Mouse (Mus musculus): Measurements from ENCODE around the gene Zfp758.
"Not testable (repeated sequence)": the region's sequence is repeated elsewhere in the genome, so short reads cannot be mapped to it uniquely, and the experiment has no call there.

Zfp758 gene

DNA sequence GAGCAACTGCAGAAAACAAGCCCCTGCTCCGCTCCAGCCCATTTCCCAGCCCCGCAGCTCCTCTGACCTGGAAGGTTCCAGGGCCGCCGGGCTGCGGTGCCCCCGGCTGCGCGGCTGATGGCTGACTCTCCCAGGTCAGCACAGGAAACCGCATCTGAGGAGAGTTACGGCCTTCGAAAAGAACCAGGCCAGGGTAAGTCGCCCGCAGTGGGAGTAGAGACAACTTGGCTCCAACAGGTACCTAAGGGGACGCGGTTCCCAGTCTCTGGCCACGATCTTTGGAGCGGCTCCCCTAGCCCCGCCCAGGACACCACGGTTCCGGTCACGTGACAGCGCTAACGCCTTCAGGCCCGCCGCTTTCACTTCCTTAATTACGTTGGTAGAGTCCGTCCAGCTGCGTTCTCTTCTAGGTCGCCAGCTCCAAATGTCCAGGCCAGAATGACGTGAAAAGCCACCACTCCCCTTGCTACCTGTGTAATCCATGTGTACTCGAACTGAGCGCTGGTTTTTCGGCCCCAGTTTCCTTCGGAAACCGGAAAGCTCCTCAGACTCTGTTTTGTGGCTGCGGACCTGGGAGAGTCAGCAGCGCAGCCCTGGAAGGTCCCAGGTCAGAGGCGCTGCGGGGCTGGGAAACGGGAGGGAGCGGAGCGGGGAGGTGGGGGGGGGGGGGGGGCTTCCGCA lies at the start of gene Zfp758, which contains the start of gene Zfp944:
Gene Zfp758, plus strand, starts transcription at position 353 of the 681 bp plus-strand sequence.
Gene Zfp944, minus strand, starts transcription at position 300 of the 681 bp plus-strand sequence.
- DNase-seq: peak; percentile 98

DNA sequence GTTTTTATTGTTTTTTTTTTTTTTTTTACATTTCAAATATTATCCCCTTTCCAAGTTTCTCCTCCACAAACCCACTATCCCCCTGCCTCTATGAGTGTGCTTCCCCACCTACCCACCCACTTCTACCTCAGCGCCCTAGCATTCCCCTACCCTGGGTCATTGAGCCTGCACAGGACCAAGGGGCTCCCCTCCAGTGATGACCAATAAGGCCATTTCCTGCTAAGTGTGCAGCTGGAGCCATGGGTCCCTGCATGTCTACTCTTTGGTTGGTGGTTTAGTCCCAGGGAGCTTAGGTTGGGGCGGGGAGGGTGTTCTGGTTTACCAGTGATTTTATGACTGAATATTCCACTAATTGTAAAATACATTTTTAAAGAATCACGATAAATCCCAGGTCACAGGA lies 47.0 kb upstream of the Zfp758 start:
- DNase-seq: peak; percentile 89

DNA sequence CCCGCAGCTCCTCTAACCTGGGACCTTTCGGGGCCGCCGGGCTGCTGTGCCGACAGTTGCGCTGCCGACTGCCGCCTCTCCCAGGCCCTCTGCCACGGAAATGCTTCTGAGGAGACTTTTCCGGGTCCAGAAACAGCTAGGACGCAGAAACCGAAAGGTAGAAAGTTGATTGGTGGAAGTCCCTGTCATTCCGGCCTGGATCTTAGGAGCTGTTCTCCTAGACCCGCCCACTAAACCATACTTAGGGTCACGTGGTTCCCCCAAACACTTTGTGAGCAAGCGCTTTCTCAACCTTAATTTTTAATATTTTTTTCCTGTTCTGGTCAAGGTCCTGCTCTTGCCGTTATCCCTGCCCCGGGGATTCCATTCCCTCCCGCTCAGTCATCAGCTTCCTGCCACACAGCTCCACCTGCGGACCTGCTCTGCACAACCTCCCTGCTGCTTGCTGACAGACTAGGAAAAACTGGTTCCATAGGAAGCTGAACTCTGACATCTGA lies 46.5 kb upstream of the Zfp758 start, which contains the start of gene CT030661.1:
Gene CT030661.1, minus strand, starts transcription at position 108 of the 497 bp plus-strand sequence.
- peak; percentile 99 for DNase-seq

DNA sequence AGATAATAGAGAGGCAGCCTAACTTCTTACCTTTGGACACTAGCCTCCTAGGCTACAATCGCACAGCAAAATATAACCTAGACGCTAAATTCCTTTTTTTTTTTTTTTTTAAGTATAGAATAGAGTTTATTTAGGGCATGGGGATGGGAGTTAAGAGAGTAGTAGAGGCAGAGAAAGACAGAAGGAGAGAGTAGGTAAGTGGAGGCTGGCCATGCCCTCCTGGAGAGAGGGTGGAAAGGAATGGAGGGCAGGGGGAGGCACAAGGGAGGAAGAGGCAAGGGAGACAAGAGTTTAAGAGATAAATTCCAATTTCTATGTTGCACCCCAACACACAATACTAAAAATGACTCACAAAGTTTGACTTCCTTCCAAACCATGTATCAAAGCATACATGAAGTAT lies 46.0 kb upstream of the Zfp758 start:
- not testable (repeated sequence) for DNase-seq

DNA sequence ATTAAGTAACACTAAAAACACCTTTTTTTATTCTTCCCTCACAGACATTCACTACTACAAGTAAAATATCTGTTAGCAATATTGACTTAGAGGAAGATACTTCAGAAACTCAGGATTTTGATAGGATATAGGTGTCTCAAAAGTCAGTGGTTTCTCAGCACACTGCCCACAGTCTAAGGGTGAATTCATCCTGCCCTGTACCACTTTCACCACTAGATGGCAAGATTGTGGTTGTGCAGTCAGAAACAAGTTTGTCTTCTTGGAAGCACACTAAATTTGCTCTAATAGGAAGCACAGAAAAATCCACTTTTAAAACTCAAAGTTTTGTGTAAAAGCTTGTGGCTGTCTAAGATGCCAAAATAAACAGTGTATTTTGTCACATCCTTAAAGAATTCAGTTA lies 8.5 kb upstream of the Zfp758 start:
- no peak for DNase-seq

DNA sequence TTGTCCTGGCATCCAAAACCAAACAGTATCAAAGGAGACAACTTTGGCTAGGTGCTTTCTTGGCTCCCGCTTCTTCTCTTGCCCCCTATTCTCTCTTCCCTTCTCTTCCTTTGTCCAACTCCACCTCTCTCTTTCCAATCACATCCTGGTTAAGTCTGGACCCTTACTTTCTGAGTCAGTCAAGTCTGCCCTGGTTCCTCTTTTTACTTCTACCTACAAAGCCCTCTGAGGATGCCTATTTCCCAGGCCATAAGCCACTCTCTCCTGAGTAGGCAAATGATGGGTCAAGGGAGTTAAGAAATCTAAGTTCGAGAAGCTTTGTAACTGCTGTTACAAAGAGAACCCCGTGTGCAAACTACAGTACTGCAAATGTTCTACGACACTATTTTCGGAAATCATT lies 681 bp upstream of the Zfp758 start:
- DNase-seq: no peak

DNA sequence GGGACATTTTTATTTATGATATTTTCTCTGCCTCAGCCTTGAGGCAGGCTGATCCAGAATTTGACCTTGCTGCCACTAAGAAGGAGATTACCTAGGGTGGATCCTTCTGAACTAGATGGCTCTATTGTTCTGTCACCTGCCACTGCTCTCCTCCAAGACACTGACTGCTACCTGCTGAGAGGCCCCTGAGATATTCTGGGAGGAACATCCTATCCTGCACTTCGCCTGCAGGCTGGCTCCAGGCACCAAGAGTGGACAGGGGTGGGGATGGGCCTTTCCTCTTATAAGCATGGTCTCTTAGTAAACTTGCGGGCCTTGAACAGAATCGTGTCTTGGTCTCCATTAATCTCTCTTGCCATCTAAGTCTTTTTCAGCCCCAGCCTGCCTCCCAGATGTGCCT lies 2.6 kb downstream of the Zfp758 start:
- DNase-seq: no peak

DNA sequence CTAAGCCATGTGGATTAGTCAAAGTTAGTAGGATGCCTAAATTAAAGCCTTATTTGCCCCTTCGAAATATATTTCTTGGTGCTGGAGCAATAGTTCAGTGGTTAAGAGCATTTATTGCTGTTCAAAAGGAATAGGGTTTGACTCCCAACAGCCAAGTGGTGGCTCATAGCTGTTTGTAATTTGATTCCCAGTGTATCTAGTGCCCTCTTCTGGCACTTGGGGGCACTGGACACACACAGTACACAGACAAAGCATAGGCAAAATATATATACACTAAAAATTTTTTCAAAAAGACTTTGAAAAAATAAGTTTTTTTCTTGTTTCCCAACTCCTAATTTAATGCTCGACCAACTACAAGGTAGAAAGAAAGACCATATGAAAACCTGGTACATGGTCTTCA lies 49.5 kb downstream of the Zfp758 start:
- no peak for DNase-seq

DNA sequence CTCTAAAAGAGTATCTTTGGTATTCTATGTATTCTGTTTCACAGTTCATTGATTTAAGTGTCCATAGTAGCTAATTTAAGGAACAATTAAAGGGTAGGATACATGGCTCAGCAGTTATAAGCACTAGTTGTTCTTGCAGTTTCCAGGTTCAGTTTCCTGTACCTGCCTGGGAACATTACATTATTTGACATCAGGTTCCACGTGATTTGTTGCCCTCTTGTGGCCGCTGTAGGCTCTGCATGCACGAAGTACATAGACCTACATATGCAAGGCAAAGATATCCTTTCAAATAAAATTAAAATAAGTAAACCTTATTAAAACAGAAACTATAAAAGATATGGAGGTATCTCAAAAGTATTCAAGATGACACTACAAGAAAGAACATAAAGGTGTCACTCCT lies 56.3 kb downstream of the Zfp758 start:
- DNase-seq: peak; percentile 92

DNA sequence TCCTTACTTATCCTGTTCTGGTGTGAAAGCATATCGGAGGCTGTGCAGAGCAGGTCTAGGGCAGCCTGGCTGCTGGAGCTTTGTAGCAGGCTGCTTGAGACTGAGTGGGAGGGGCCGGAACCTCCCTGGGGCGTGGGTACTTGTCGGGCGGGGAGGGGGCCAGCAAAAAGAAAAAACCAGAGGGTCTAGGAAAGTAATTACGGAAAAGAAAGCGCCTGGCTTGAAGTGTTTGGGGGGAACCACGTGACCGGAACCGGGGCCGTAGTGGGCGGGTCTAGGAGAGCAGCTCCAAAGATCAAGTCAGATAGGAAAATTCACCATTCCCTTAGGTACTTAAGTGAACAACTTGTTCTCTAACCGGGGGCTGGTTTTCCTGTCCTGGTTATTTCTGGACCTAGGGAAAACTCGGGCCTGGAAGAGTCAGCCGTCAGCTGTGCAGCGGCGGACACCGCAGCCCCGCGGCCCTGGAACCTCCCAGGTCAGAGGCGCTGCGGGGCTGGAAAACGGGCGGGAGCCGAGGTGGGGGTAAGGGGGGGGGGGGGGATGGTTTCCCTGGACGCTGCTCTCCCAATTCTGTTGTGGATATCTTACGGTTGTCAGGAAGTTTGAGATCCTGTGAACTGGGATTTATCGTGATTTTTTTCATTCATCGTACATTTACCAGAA lies 62.8 kb downstream of the Zfp758 start, which contains the start of gene Zfp946:
Gene Zfp946, plus strand, starts transcription at position 271 of the 666 bp plus-strand sequence.
- peak; percentile 99 for DNase-seq

DNA sequence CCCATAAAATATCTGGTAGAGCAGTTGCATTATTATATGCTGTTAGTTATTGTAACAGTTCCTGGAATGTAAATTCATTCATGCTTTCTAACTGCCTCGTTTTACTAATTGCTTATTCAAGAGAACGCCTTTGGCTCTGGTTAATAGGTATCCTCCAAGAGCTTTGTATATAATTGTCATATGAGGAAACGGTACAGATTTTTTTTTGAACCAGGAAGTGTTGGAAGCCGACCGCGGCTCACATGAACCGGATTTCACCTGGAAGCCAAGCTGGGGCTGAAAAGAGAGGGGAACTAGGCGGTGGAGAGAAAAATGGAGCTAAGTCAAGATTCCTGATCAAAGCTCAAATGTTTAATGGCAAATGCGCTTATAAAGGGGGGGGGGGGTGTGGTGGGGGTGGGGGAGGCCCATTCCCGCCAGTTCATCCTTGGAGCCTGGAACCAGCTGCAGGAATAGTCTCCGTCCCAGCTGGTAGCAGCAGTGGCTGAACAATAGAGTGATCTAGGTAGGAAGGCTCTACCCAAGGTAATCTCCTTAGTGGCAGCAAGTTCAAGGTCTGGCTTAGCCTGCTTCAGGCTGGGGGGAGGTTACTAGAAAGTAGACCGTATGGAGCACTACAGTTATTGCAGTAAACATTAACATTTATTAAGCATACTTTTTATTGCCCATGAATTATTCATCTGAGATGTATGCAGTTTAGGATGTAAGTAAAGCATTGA lies 63.5 kb downstream of the Zfp758 start:
- peak; percentile 89 for DNase-seq
